Mouse (Mus musculus) C2C12 (cell line): ENCODE data around the gene Utp14b.

Experiments
- CEBPB ChIP-seq: IDR thresholded peaks from one replicate; pipeline ENCODE4 v1.6.1; 2011; ENCODE audit warnings: low read depth, mild to moderate bottlenecking, control low read depth, moderate library complexity
- CTCF ChIP-seq: IDR thresholded peaks from one replicate; pipeline ENCODE4 v1.5.1; 2011; ENCODE audit not compliant: control insufficient read depth, insufficient read depth, insufficient read length
- FOSL1 ChIP-seq: IDR thresholded peaks from one replicate; pipeline ENCODE4 v1.8.0; 2011; ENCODE audit warnings: mild to moderate bottlenecking, low read length; ENCODE audit not compliant: poor library complexity, insufficient read depth, severe bottlenecking
- MAX ChIP-seq: IDR thresholded peaks from one replicate; pipeline ENCODE4 v1.6.1; 2011; ENCODE audit warnings: mild to moderate bottlenecking, control low read depth
- MYOD1 ChIP-seq: IDR thresholded peaks from one replicate; pipeline ENCODE4 v1.6.1; 2011; ENCODE audit warnings: low read depth; ENCODE audit not compliant: control insufficient read depth, insufficient read length
- USF1 ChIP-seq: IDR thresholded peaks from one replicate; pipeline ENCODE4 v1.6.1; 2011; ENCODE audit warnings: low read depth, mild to moderate bottlenecking, control low read depth, moderate library complexity

DNA sequence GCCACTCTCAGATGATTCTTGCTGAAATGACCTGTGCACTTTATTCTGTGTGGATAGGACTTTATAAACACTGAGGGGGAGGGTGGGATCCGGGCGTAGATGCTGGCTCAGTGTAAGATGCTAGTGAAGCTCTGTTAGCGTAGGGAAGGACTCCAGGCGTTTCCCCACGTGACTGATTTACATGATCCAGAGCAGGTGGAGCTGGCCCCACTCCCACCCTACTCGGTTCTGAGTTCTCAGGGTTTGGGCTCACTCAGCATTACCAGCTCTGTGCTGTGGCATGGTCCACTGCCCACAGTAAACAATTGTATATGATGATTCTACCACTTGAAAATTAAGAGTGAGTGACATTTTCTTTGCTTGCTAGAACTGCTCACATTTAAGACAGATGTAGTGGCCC, 40.3 kb downstream of the Utp14b start:
- TF ChIP-seq MYOD1 = no peak
- TF ChIP-seq CTCF = no peak
- no peak for TF ChIP-seq MAX
- TF ChIP-seq USF1 = no peak
- TF ChIP-seq FOSL1 = no peak
- TF ChIP-seq CEBPB = no peak
